Comparison of ENCODE assay signal across 8 mouse cellular contexts in the genomic region with DNA sequence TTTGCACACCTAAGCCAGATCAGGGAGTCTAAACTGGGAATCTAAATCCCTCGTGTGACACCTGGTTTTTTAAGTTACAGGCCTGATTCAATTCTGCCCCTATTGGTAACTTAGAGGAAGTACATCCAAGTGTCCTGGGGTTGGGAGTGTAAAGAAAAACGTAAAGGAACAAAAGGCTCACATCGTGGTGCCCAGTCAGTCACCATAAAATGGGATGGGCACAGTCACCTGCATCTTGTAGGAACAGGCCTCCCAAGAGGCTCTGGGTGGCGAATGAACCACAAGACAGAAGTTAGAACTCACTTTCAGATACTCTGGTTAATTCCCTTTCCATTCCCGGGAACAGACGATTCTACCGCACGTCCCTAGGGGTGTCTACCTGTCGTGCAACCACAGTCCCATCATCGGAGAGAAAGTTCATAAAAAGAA. TPM values are rescaled to one million over a fixed set of nuclear protein-coding genes. Genes with fewer than 3 reads are reported as not detected.
A peak's percentile ranks its signal among the peaks of the same experiment; 100 is the strongest.
DNase-seq lines count a peak whose midpoint lies in the region; ATAC-seq and TF ChIP-seq lines count a peak whose summit lies in the region.

No protein-coding gene starts in this region.

- no peaks in the 10 kb centered on the region for H3K36me3 ChIP-seq in spleen, adult 2 months (ENCODE audit: control insufficient read depth, insufficient read depth, low read length)
- no peaks in the 10 kb centered on the region for H3K36me3 ChIP-seq in hindbrain, embryonic 16.5 days (ENCODE audit: control insufficient read depth, insufficient read depth, low read length)
- no peaks in the 10 kb centered on the region for H3K36me3 ChIP-seq in midbrain, embryonic 16.5 days (ENCODE audit: control insufficient read depth, insufficient read depth, low read length)

- TF ChIP-seq POLR2A in spleen, adult 2 months (IDR thresholded peaks at IDR 0.05; ENCODE audit: low read depth, low read length), result no peak

- no peak overlapping the region for H3K9ac ChIP-seq in hindbrain, embryonic 16.5 days (ENCODE audit: low read depth, low read length)
- H3K9ac ChIP-seq in midbrain, embryonic 16.5 days (ENCODE audit: low read depth, low read length), result no peak overlapping the region

- TF ChIP-seq CTCF in spleen, adult 2 months (IDR thresholded peaks at IDR 0.05; ENCODE audit: extremely low read depth, insufficient read depth, insufficient read length, insufficient replicate concordance), result no peak

- H3K27me3 ChIP-seq in spleen, adult 2 months (ENCODE audit: control insufficient read depth, insufficient read depth, low read length), result no peaks in the 10 kb centered on the region
- H3K27me3 ChIP-seq in hindbrain, embryonic 16.5 days (replicated peaks; ENCODE audit: control insufficient read depth, insufficient read depth, low read length), result peaks cover 12% of the 10 kb centered on the region
- peaks cover 7% of the 10 kb centered on the region; the same call in 1 of the 2 replicates for H3K27me3 ChIP-seq in midbrain, embryonic 16.5 days (ENCODE audit: control insufficient read depth, insufficient read depth, low read depth, low read length)

- WGBS in spleen, adult 2 months, result 13% methylated on average over 10 of the region's 10 CpGs
- 3% methylated on average over 10 of the region's 10 CpGs for WGBS in hindbrain, embryonic 16.5 days
- 1% methylated on average over 10 of the region's 10 CpGs for WGBS in midbrain, embryonic 16.5 days

- peaks cover 6% of the 10 kb centered on the region; the same call in 1 of the 2 replicates for H3K4me1 ChIP-seq in spleen, adult 2 months (ENCODE audit: control insufficient read depth, insufficient read depth, insufficient read length)
- peaks cover 18% of the 10 kb centered on the region for H3K4me1 ChIP-seq in hindbrain, embryonic 16.5 days (ENCODE audit: control insufficient read depth, insufficient read depth, low read depth, low read length)
- H3K4me1 ChIP-seq in midbrain, embryonic 16.5 days (ENCODE audit: control insufficient read depth, insufficient read depth, low read length), result peaks cover 15% of the 10 kb centered on the region

- ATAC-seq in hindbrain, embryonic 16.5 days, result no peak
- ATAC-seq in midbrain, embryonic 16.5 days, result no peak

- H3K27ac ChIP-seq in spleen, adult 2 months (ENCODE audit: insufficient read depth, low read length), result no peak overlapping the region
- H3K27ac ChIP-seq in hindbrain, embryonic 16.5 days (ENCODE audit: low read depth, low read length), result no peak overlapping the region
- no peak overlapping the region for H3K27ac ChIP-seq in midbrain, embryonic 16.5 days (ENCODE audit: low read length)

- H3K4me2 ChIP-seq in hindbrain, embryonic 16.5 days (ENCODE audit: low read length), result peak overlapping the region; percentile 100
- H3K4me2 ChIP-seq in midbrain, embryonic 16.5 days (ENCODE audit: low read length), result peak overlapping the region; percentile 97; the same call in 1 of the 2 replicates

- H3K9me3 ChIP-seq in hindbrain, embryonic 16.5 days (ENCODE audit: control insufficient read depth, low read length), result no peaks in the 10 kb centered on the region
- no peaks in the 10 kb centered on the region for H3K9me3 ChIP-seq in midbrain, embryonic 16.5 days (replicated peaks; ENCODE audit: control insufficient read depth, low read length, poor library complexity, severe bottlenecking)

- H3K4me3 ChIP-seq in spleen, adult 2 months (ENCODE audit: extremely low read depth, insufficient read depth, insufficient read length), result peak overlapping the region; percentile 12; the same call in 1 of the 2 replicates
- H3K4me3 ChIP-seq in hindbrain, embryonic 16.5 days (ENCODE audit: low read length), result peak overlapping the region; percentile 59
- H3K4me3 ChIP-seq in midbrain, embryonic 16.5 days (ENCODE audit: low read depth, low read length), result no peak overlapping the region

- no peak for DNase-seq in spleen, adult 2 months (ENCODE audit: low read depth in 1 of 2, low spot score in 2 of 2)
- DNase-seq in spleen, postnatal 14 days (ENCODE audit: low spot score in 2 of 2), result no peak
- DNase-seq in embryo, embryonic 11 days, result peak; percentile 66
- DNase-seq in adrenal gland, postnatal 25 days, result no peak
- DNase-seq in left cerebral cortex, adult 8-10 months (ENCODE audit: low spot score in 2 of 2), result no peak
- no peak for DNase-seq in cerebellum, postnatal 4 days (ENCODE audit: low spot score in 2 of 2)

RNA-seq across cellular contexts. Expression of gene Hk2, which starts 2.3 kb away (rescaled TPM):
- 2.6 and 2.7 TPM in 2 replicates for polyA plus RNA-seq in spleen, adult 2 months (2012; rRNA removed)
- polyA plus RNA-seq in hindbrain, embryonic 16.5 days (2015; fragmentation: Nextera tagmentation; extraction: Ambion mirVana), result 3.4 and 4.4 TPM in 2 replicates
- polyA plus RNA-seq in midbrain, embryonic 16.5 days (2015; fragmentation: Nextera tagmentation; extraction: Ambion mirVana), result 1.3 and 1.7 TPM in 2 replicates
- 87.9 and 110 TPM in 2 replicates for total RNA-seq in adrenal gland, postnatal 25 days (2021)
- total RNA-seq in left cerebral cortex, adult 8-10 months (2022), result 1 to 10 TPM; 3.0 to 8.0 (median 3.9) TPM
